Mouse (Mus musculus): Measurements from ENCODE around the gene Olfr1380. TPM values are rescaled to one million over a fixed set of nuclear protein-coding genes. Genes with fewer than 3 reads are reported as not detected.

Gene Olfr1380
- polyA plus RNA-seq, 1 experiment from 2014 or later, result not detected

DNA sequence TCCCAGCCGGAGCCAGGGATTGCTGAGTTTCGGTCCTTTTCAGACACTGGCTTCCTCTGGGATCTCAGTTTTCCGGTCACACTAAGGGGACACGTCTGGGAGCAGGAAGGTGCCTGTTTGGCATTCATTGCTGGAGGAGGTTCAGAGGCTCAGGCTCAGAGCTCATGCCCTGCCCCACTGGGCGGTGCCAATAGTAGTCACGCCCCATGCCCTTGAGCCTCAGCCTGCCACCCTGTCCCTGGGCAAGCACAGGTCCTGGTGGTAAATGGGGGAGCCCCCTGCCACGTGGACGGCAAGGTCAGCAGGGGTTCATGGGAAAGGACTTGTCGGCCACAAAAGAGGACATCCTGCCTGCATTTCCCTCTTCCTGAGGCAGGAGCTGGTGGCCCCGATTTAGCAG lies 56.7 kb downstream of the Olfr1380 start:
- no peak for DNase-seq (ENCODE audit: low spot score)
- WGBS, result 13% methylated on average over 10 of the region's 10 CpGs
- Histone ChIP-seq H3K4me2 (ENCODE audit: low read depth, low read length) (no peak overlapping the region), H3K4me3 (ENCODE audit: low read depth, low read length) (no peak overlapping the region), H3K9me3 (ENCODE audit: control insufficient read depth, low read length) (no peaks in the 10 kb centered on the region), H3K27me3 (replicated peaks; ENCODE audit: control insufficient read depth, insufficient read depth, low read length) (peaks cover 42% of the 10 kb centered on the region), H3K4me1 (ENCODE audit: control insufficient read depth, insufficient read depth, low read length) (no peaks in the 10 kb centered on the region), H3K27ac (replicated peaks; ENCODE audit: low read depth, low read length) (no peak overlapping the region), H3K9ac (ENCODE audit: low read depth, low read length) (no peak overlapping the region), H3K36me3 (ENCODE audit: control insufficient read depth, insufficient read depth, low read length) (no peaks in the 10 kb centered on the region)
- no peak for ATAC-seq (ENCODE audit: low read depth)

Other genes starting within 250 kb of the Olfr1380 start
- not detected in 2 replicates for gene Olfr1391, start 234.1 kb upstream of the Olfr1380 start, polyA plus RNA-seq (2014; fragmentation: Nextera tagmentation; extraction: Ambion mirVana)
- not detected in 2 replicates for gene Olfr1390, start 221.7 kb upstream of the Olfr1380 start, polyA plus RNA-seq (2014; fragmentation: Nextera tagmentation; extraction: Ambion mirVana)
- gene Olfr1389, start 133.8 kb upstream of the Olfr1380 start, polyA plus RNA-seq (2014; fragmentation: Nextera tagmentation; extraction: Ambion mirVana), result 0.05 TPM in 1 of 2 replicates, not detected in the other
- gene Olfr1388, start 120.3 kb upstream of the Olfr1380 start, polyA plus RNA-seq (2014; fragmentation: Nextera tagmentation; extraction: Ambion mirVana), result 0.09 and 0.11 TPM in 2 replicates
- gene Olfr1387, start 101.5 kb upstream of the Olfr1380 start, polyA plus RNA-seq (2014; fragmentation: Nextera tagmentation; extraction: Ambion mirVana), result 0.07 TPM in 1 of 2 replicates, not detected in the other
- 0.09 and 0.18 TPM in 2 replicates for gene Olfr1386, start 91.8 kb upstream of the Olfr1380 start, polyA plus RNA-seq (2014; fragmentation: Nextera tagmentation; extraction: Ambion mirVana)
- gene Olfr1385, start 67.8 kb upstream of the Olfr1380 start, polyA plus RNA-seq (2014; fragmentation: Nextera tagmentation; extraction: Ambion mirVana), result 0.07 TPM in 1 of 2 replicates, not detected in the other
- 0.06 TPM in 1 of 2 replicates, not detected in the other for gene Olfr1384, start 50.2 kb upstream of the Olfr1380 start, polyA plus RNA-seq (2014; fragmentation: Nextera tagmentation; extraction: Ambion mirVana)
- gene Olfr1383, start 37.2 kb upstream of the Olfr1380 start, polyA plus RNA-seq (2014; fragmentation: Nextera tagmentation; extraction: Ambion mirVana), result not detected in 2 replicates
- not detected in 2 replicates for gene Olfr1382, start 28.6 kb upstream of the Olfr1380 start, polyA plus RNA-seq (2014; fragmentation: Nextera tagmentation; extraction: Ambion mirVana)
- gene Olfr1381, start 13.4 kb upstream of the Olfr1380 start, polyA plus RNA-seq (2014; fragmentation: Nextera tagmentation; extraction: Ambion mirVana), result not detected in 2 replicates
- 7.2 and 7.5 TPM in 2 replicates for gene Flt4, start 52.4 kb downstream of the Olfr1380 start, polyA plus RNA-seq (2014; fragmentation: Nextera tagmentation; extraction: Ambion mirVana)
- not detected in 2 replicates for gene Scgb3a1, start 106.7 kb downstream of the Olfr1380 start, polyA plus RNA-seq (2014; fragmentation: Nextera tagmentation; extraction: Ambion mirVana)
- gene Cnot6, start 155.8 kb downstream of the Olfr1380 start, polyA plus RNA-seq (2014; fragmentation: Nextera tagmentation; extraction: Ambion mirVana), result 56.4 and 60.1 TPM in 2 replicates
- 22.5 and 26.9 TPM in 2 replicates for gene Gfpt2, start 237.3 kb downstream of the Olfr1380 start, polyA plus RNA-seq (2014; fragmentation: Nextera tagmentation; extraction: Ambion mirVana)